Mouse (Mus musculus): ENCODE results near the gene Thap11.
A peak's percentile ranks its signal among the peaks of the same experiment; 100 is the strongest.

Gene Thap11

GRCm38 (mm10) chr8:105900941-105901616, 46.1 kb downstream of the Thap11 start:
- peak in 1 of 2 experiments; percentile 5 for DNase-seq

All from spleen, adult 18-20 months (tissue).